Mouse (Mus musculus) neural tube, embryonic 14.5 days (tissue): ENCODE measurements around the gene Tmsb15b1. TPM values are rescaled to one million over a fixed set of nuclear protein-coding genes. Genes with fewer than 3 reads are reported as not detected.
A peak's percentile ranks its signal among the peaks of the same experiment; 100 is the strongest.
"Not testable (repeated sequence)": the region's sequence is repeated elsewhere in the genome, so short reads cannot be mapped to it uniquely, and the experiment has no call there.

Source experiments
- ATAC-seq: fragments of 200-750 bp; cut with Nextera tagmentation; 2 replicates; pipeline ENCODE4 v1.8.0; 2017; ENCODE audit warnings: low read depth, mild to moderate bottlenecking, moderate TSS enrichment, moderate library complexity
- H3K27ac ChIP-seq: fragments of 300-500 bp; sonication (generic); 2 replicates; pipeline ENCODE4 v1.5.1; 2014; ENCODE audit warnings: low read depth, mild to moderate bottlenecking, control low read depth, low read length, moderate library complexity, mixed read lengths
- H3K27me3 ChIP-seq: fragments of 300-500 bp; sonication (generic); 2 replicates; pipeline ENCODE4 v1.6.1; 2014; ENCODE audit warnings: low read length; ENCODE audit not compliant: control insufficient read depth, insufficient read depth
- H3K36me3 ChIP-seq: fragments of 300-500 bp; sonication (generic); 2 replicates; pipeline ENCODE4 v1.6.1; 2014; ENCODE audit warnings: low read length, mixed read lengths; ENCODE audit not compliant: control insufficient read depth, insufficient read depth
- H3K4me1 ChIP-seq: fragments of 300-500 bp; sonication (generic); 2 replicates; pipeline ENCODE4 v1.6.1; 2014; ENCODE audit warnings: low read length; ENCODE audit not compliant: control insufficient read depth, insufficient read depth
- H3K4me2 ChIP-seq: fragments of 300-500 bp; sonication (generic); 2 replicates; pipeline ENCODE4 v1.6.1; 2014; ENCODE audit warnings: mild to moderate bottlenecking, low read depth, low read length, control low read depth
- H3K4me3 ChIP-seq: fragments of 300-500 bp; sonication (generic); 2 replicates; pipeline ENCODE4 v1.5.1; 2014; ENCODE audit warnings: low read depth, low read length, control low read depth, mixed read lengths
- H3K9ac ChIP-seq: fragments of 300-500 bp; sonication (generic); replicated peaks from 2 replicates; pipeline ENCODE4 v1.6.1; 2014; ENCODE audit warnings: low read depth, mild to moderate bottlenecking, control low read depth, low read length, mixed read lengths
- H3K9me3 ChIP-seq: fragments of 300-500 bp; sonication (generic); 2 replicates; pipeline ENCODE4 v1.6.1; 2016; ENCODE audit warnings: low read length; ENCODE audit not compliant: control insufficient read depth
- WGBS: fragments of 180-500 bp; shearing (Covaris S2); extraction: QIAGEN DNeasy Blood & Tissue Kit; methylation state at CpG from one replicate; pipeline ENCODE4 v1.1.7; 2014; 5-methylcytosine and 5-hydroxymethylcytosine counted together
- polyA plus RNA-seq: library from polyadenylated mRNA; unstranded; fragments of >200 nt; fragmentation: Nextera tagmentation; extraction: Ambion mirVana; gene quantifications from 2 replicates; pipeline ENCODE4 v1.2.1, GENCODE M21; 2014

The Tmsb15b1 gene
- polyA plus RNA-seq, 1 experiment from 2014 or later = 40.9 TPM

DNA sequence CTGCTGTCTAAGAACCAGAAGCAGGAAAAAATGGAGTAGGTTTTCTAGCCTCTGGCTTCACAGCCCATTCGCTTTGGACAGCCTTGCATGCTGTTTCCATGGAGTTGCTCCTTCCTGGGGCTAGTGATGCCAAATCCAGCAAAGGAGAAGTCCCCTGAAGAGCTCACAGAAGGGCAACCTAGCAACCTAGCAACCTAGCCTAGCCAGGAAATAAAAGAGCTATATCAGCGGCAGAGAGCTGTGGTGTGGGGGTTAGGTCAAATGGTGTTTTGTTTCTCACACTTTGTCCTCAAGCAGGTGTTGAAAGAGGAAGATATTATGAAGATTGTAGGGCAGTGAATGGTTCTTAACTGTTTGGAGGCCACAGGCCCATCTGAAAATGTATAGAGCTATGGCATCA is 14.6 kb upstream of the Tmsb15b1 start:
- Histone ChIP-seq H3K4me2 (no peak overlapping the region; the same call in 1 of the 2 replicates), H3K4me1 (no peaks in the 10 kb centered on the region), H3K27me3 (no peaks in the 10 kb centered on the region), H3K4me3 (no peak overlapping the region), H3K9me3 (no peaks in the 10 kb centered on the region), H3K36me3 (no peaks in the 10 kb centered on the region), H3K27ac (no peak overlapping the region), H3K9ac (no peak overlapping the region)
- no peak for ATAC-seq
- 42% methylated on average over 2 of the region's 2 CpGs for WGBS

DNA sequence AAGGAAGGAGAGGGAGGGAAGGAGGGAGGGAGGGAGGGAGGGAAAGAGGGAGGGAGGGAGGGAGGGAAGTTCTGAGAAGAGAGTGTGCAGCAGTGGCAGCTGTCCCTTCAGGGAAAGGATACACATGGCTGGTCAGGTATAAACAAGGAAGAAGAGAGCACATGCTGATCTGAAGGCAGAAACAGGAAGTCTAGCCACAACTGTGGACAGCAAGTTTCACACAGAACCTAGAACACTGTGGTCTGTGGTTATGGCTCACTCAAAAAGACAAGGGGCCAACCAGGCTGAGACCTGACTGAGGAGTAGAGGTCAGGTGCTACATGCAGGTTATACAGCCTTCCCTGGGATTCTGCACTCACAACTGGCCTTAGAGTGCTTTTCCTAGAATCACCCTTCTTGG is 9.4 kb upstream of the Tmsb15b1 start:
- H3K4me3 ChIP-seq = no peak overlapping the region
- no peaks in the 10 kb centered on the region for H3K27me3 ChIP-seq
- no peaks in the 10 kb centered on the region for H3K9me3 ChIP-seq
- no peak overlapping the region for H3K27ac ChIP-seq
- H3K4me2 ChIP-seq = no peak overlapping the region
- no peaks in the 10 kb centered on the region for H3K4me1 ChIP-seq
- no peak for ATAC-seq
- H3K9ac ChIP-seq = no peak overlapping the region
- H3K36me3 ChIP-seq = no peaks in the 10 kb centered on the region

DNA sequence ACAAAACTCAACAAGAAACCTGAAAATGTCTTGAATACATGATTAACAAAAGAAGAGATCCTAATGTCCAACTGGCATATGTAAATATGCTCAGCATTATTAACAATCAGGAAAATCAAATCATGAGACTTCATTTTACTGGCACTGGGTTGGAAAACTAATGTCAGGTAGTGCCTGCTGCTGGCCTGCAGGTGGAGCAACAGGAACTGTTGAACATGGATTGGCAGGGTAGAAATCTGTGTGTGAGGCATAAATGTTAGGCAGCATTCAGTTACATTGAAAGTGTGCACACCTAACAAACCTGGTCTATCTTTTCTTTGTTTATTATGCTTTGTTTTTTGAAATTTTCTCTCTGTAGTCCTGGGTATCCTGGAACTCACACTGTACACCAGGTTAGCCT is 1.9 kb upstream of the Tmsb15b1 start:
- H3K4me2 ChIP-seq = no peak overlapping the region
- H3K4me1 ChIP-seq = no peaks in the 10 kb centered on the region
- H3K4me3 ChIP-seq = no peak overlapping the region
- no peaks in the 10 kb centered on the region for H3K27me3 ChIP-seq
- H3K9ac ChIP-seq = no peak overlapping the region
- no peaks in the 10 kb centered on the region for H3K9me3 ChIP-seq
- ATAC-seq = no peak
- H3K27ac ChIP-seq = no peak overlapping the region
- no peaks in the 10 kb centered on the region for H3K36me3 ChIP-seq

DNA sequence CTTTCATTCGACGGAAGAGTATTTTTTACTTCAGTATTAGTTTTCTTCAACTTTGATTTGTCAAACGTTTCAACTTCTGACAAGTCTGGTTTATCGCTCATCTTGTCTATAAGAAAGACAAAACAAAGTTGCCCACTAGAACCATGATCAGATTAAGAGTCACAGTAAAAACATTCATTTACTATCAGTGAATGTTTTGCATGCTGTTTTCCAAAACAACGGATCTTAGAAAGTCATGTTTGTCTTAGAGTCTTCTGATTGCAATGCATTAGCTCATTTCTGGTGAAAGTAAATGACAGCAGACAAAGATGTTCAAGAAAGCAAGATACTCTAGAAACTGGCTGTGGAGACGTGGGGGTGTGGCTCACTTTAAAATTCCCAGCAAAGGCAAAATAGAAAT is 1.3 kb downstream of the Tmsb15b1 start, which contains the start of gene Tmsb15b2:
Gene Tmsb15b2, minus strand, starts transcription at position 101 of the 400 bp plus-strand sequence.
- H3K27me3 ChIP-seq, H3K9me3 ChIP-seq, H3K4me1 ChIP-seq, ATAC-seq, H3K27ac ChIP-seq, H3K36me3 ChIP-seq: not testable (repeated sequence)
- peak within 1 kb of the TSS; percentile 39 for H3K4me3 ChIP-seq
- WGBS = 87% methylated on average over 6 of the region's 6 CpGs
- H3K4me2 ChIP-seq = peak within 1 kb of the TSS; percentile 46
- H3K9ac ChIP-seq = peak within 1 kb of the TSS; percentile 32; the same call in 1 of the 2 replicates

DNA sequence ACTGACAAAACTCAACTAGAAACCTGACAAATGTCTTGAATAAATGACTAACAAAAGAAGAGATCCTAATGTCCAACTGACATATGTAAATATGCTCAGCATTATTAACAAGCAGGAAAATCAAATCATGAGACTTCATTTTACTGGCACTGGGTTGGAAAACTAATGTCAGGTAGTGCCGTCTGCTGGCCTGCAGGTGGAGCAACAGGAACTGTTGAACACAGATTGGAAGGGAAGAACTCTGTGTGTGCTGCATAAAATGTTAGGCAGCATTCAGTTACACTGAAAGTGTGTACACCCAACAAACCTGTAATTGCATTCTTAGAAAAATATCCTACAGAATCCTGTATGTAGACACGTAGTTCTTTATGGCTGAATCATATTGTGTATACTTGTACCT is 17.0 kb downstream of the Tmsb15b1 start:
- H3K9ac ChIP-seq = no peak overlapping the region
- H3K4me1 ChIP-seq = no peaks in the 10 kb centered on the region
- WGBS = 31% methylated on average over 2 of the region's 2 CpGs
- no peaks in the 10 kb centered on the region for H3K36me3 ChIP-seq
- ATAC-seq = no peak
- no peak overlapping the region for H3K4me3 ChIP-seq
- H3K9me3 ChIP-seq = no peaks in the 10 kb centered on the region
- H3K4me2 ChIP-seq = no peak overlapping the region
- no peaks in the 10 kb centered on the region for H3K27me3 ChIP-seq
- no peak overlapping the region for H3K27ac ChIP-seq

DNA sequence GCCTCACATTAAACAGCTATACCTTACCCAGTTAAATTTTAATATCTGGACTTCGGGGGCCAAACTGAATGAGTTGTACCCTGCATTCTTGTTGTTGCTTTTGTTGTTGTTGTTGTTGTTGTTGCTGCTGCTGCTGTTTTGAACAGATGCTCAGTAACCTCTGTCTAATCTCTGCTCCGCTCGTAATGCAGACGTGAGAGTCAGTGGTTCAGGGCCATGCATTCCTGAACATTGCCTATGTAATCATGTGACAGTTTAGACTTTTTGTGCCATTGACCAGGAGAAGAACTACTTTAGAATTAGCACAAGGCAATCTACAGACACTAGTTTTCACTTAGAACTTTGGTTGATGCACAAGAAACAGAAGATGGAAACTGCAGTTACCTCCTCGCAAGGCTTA is 18.4 kb downstream of the Tmsb15b1 start:
- not testable (repeated sequence) for H3K27me3 ChIP-seq, H3K36me3 ChIP-seq, H3K9me3 ChIP-seq, H3K9ac ChIP-seq, H3K4me1 ChIP-seq, H3K27ac ChIP-seq
- ATAC-seq = peak; percentile 26
- 55% methylated on average over 5 of the region's 5 CpGs for WGBS
- Histone ChIP-seq H3K4me3 (peak overlapping the region; percentile 27), H3K4me2 (peak overlapping the region; percentile 38)

DNA sequence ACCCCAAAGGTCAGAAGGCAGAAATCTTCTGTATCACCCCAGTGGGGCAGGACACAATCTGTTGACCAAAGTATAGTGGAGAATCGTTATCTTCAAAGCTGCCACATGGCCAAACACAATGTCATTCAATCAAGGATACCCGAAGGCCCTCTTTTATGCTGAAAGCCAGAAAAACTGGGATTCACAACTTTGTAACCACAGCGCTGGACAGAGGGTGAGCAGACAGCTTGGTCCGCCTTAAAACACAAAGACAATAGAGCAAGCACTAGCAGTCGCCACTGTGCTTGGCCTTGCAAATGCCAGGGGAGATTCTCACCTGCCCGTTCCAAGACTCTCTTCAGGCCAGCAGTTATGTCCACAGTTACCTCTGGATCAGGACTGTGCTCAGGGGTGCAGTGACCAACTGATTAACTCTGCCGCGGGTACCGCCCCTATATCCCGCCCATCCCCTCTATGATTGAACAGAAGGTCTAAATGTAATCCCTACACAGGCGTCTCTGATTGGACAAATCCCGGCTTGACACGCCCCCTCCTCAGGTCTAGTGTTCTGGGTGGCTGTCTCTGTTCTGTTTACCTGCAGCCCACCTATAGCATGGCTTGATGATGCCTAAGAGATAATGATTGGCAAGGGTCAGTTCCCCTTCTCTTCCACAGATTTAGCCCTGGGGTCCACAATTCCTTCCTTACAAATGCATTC is 18.9 kb downstream of the Tmsb15b1 start:
- Histone ChIP-seq H3K9ac (peak overlapping the region; percentile 41; the same call in 1 of the 2 replicates), H3K4me2 (peak overlapping the region; percentile 38), H3K4me3 (peak overlapping the region; percentile 27)
- peak; percentile 100 for ATAC-seq
- not testable (repeated sequence) for H3K4me1 ChIP-seq, H3K27ac ChIP-seq, H3K27me3 ChIP-seq, H3K36me3 ChIP-seq, H3K9me3 ChIP-seq
- WGBS = 27% methylated on average over 13 of the region's 13 CpGs

DNA sequence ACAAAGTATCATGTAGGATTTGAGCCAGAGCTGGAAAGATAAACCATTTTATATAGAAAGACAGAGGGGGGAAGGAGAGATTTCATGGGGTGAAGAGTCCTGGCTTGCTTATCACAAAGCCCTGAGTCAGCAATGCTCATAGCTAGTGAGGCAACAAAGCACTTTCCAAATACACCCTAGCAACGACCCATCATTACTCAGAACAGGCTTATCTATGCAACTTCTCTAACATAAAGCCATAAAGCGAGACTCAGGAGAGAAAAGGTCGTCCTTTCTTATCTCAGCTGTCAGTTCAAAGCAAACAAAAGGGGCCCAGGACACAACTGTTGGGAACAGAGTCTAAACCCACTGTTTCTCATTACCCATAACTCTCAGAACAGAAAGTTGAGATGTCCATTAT is 38.7 kb downstream of the Tmsb15b1 start:
- H3K36me3 ChIP-seq = no peaks in the 10 kb centered on the region
- no peaks in the 10 kb centered on the region for H3K4me1 ChIP-seq
- no peak overlapping the region for H3K4me2 ChIP-seq
- H3K4me3 ChIP-seq = no peak overlapping the region
- no peak overlapping the region for H3K9ac ChIP-seq
- ATAC-seq = no peak
- no peaks in the 10 kb centered on the region for H3K27me3 ChIP-seq
- WGBS = 43% methylated on average over 3 of the region's 3 CpGs
- no peak overlapping the region for H3K27ac ChIP-seq
- no peaks in the 10 kb centered on the region for H3K9me3 ChIP-seq

DNA sequence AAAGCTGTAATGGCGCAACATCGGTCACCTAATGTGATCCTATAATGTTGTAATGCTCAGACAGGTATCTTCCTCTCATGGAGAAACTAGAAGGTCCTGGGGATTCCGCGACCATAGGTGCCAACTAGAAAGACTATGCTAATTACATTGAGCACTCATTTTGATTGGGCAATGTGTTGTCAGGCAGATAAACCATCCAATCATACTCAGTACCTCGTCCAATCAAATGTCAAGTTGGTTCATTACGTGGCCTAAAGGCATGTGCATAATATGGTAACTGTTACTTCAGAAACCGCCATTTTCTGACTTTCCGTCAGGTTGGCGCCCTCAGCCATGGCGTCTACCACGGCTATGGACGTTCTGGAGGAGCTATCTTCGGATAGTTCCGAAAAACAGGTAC is 49.6 kb downstream of the Tmsb15b1 start, which contains the start of gene H2bfm:
Gene H2bfm, plus strand, starts transcription at position 295 of the 400 bp plus-strand sequence.
- no peaks in the 10 kb centered on the region for H3K36me3 ChIP-seq
- H3K27ac ChIP-seq = no peak within 1 kb of the TSS
- H3K4me1 ChIP-seq = no peaks in the 10 kb centered on the region
- WGBS = 89% methylated on average over 14 of the region's 14 CpGs
- H3K9me3 ChIP-seq = no peaks in the 10 kb centered on the region
- H3K9ac ChIP-seq = no peak within 1 kb of the TSS
- ATAC-seq = no peak
- no peaks in the 10 kb centered on the region for H3K27me3 ChIP-seq
- H3K4me2 ChIP-seq = no peak within 1 kb of the TSS
- H3K4me3 ChIP-seq = no peak within 1 kb of the TSS
